8 mouse cellular contexts compared by ENCODE assay signal in the genomic region with DNA sequence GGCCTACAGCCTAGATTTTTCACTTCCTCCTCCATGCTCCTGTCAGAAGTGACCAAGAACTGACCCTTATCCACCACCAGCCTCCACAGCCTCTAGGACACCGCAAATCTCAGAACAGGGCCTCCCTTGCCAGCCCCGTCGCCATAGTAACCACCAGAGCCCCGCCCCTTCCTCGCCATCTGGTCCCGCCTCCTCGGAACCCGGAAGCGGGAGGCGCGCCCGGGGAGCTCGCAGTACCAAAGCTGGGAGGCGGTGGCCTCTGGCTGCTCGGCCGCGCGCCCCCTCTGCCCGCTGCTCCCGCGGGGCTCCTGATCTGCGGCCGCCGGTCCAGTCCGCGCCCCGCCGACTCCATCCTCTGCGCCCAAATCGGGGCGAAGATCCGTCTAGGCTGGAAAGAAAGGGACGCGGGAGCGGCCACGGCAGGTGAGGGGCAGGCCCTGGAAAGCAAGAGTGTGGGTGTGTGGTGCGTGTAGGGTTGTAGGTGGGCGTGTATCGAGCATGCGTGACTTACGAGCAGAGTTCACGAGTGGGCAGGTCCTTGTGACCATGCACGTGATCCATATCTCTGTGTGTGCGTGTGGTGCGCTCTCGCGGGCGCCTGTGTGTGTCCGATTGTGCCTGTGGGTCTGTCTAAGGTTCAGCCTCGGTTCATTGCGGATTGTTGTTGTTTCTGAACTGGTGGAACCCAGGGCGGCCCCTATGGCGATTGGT. TPM values are rescaled to one million over a fixed set of nuclear protein-coding genes. Genes with fewer than 3 reads are reported as not detected.
DNase-seq lines count a peak whose midpoint lies in the region; ATAC-seq lines count a peak whose summit lies in the region.

Gene Spg21, plus strand, starts transcription at position 216 of the 711 bp plus-strand sequence.

- peaks cover 12% of the 10 kb centered on the region for H3K36me3 ChIP-seq in hindbrain, embryonic 13.5 days

- ATAC-seq in hindbrain, embryonic 13.5 days (ENCODE audit: low FRiP score): peak; percentile 99

- H3K27ac ChIP-seq in hindbrain, embryonic 13.5 days: peak within 1 kb of the TSS; percentile 91

- H3K9me3 ChIP-seq in hindbrain, embryonic 13.5 days: no peaks in the 10 kb centered on the region

- H3K4me3 ChIP-seq in hindbrain, embryonic 13.5 days: peak within 1 kb of the TSS; percentile 83

- peak within 1 kb of the TSS; percentile 72 for H3K4me2 ChIP-seq in hindbrain, embryonic 13.5 days

- peak within 1 kb of the TSS; percentile 91 for H3K9ac ChIP-seq in hindbrain, embryonic 13.5 days

- no peaks in the 10 kb centered on the region for H3K27me3 ChIP-seq in hindbrain, embryonic 13.5 days

- DNase-seq in NIH3T3 (ENCODE audit: low read depth): peak; percentile 96
- DNase-seq in cerebellum, postnatal 10 days: peak; percentile 99
- peak; percentile 88 to 93 for DNase-seq in frontal cortex, postnatal 14 days (ENCODE audit: low spot score in 2 of 2)
- DNase-seq in layer of hippocampus, postnatal 25 days (ENCODE audit: extremely low spot score in 1 of 2, low spot score in 1 of 2): peak; percentile 91 to 93
- DNase-seq in lung, postnatal 25 days (ENCODE audit: low spot score): peak; percentile 96
- peak; percentile 98 for DNase-seq in retina, embryonic 14.5 days (ENCODE audit: low spot score)
- peak; percentile 98 for DNase-seq in thymus, postnatal 4 days

- WGBS in hindbrain, embryonic 13.5 days: under 1% methylated on average over 53 of the region's 53 CpGs

- peaks cover 28% of the 10 kb centered on the region for H3K4me1 ChIP-seq in hindbrain, embryonic 13.5 days (replicated peaks)

RNA-seq across cellular contexts. Expression of gene Spg21, which starts in this region (rescaled TPM):
- 136 and 144 TPM in 2 replicates for polyA plus RNA-seq in hindbrain, embryonic 13.5 days (2015; fragmentation: Nextera tagmentation; extraction: Ambion mirVana)
- total RNA-seq in layer of hippocampus, postnatal 25 days (2021): 10 to 100 TPM; 29.6 to 39.8 TPM

Comparison
In these comparisons a context has a peak if more than half of its experiments do, and no peak if none do; other contexts are left out.
1. Peak in every context shown above with its lines: DNase-seq, ATAC-seq, H3K4me3 ChIP-seq and H3K27ac ChIP-seq.